Mouse (Mus musculus) midbrain, embryonic 11.5 days (tissue): ENCODE results near the gene Nudt2. TPM values are rescaled to one million over a fixed set of nuclear protein-coding genes. Genes with fewer than 3 reads are reported as not detected.

Experiments used
- polyA plus RNA-seq: library from polyadenylated mRNA; unstranded; fragments of >200 nt; fragmentation: Nextera tagmentation; extraction: Ambion mirVana; gene quantifications from 2 replicates; pipeline ENCODE4 v1.2.1, GENCODE M21; 2014

Gene Nudt2
- polyA plus RNA-seq, 1 experiment from 2014 or later, result 70.2 TPM

Other genes with a start within 250 kb of the Nudt2 start
- gene Ubap2, start 190.0 kb upstream of the Nudt2 start, polyA plus RNA-seq, result 60.5 and 67.0 TPM in 2 replicates
- gene Dcaf12, start 150.3 kb upstream of the Nudt2 start, polyA plus RNA-seq, result 49.2 and 51.4 TPM in 2 replicates
- gene Ubap1, start 116.2 kb upstream of the Nudt2 start, polyA plus RNA-seq, result 98.0 and 99.5 TPM in 2 replicates
- gene Kif24, start 264 bp upstream of the Nudt2 start, polyA plus RNA-seq, result 9.6 and 9.9 TPM in 2 replicates
- gene AI464131, start 37.9 kb downstream of the Nudt2 start, polyA plus RNA-seq, result 6.9 and 7.6 TPM in 2 replicates
- gene 1110017D15Rik, start 52.2 kb downstream of the Nudt2 start, polyA plus RNA-seq, result 3.6 and 4.6 TPM in 2 replicates
- gene Fam219a, start 104.4 kb downstream of the Nudt2 start, polyA plus RNA-seq, result 8.5 and 8.8 TPM in 2 replicates
- 1.7 and 1.9 TPM in 2 replicates for gene Dnaic1, start 104.6 kb downstream of the Nudt2 start, polyA plus RNA-seq
- 30.4 and 32.9 TPM in 2 replicates for gene Enho, start 175.2 kb downstream of the Nudt2 start, polyA plus RNA-seq
- 25.7 and 33.8 TPM in 2 replicates for gene Cntfr, start 231.9 kb downstream of the Nudt2 start, polyA plus RNA-seq
- gene Il11ra1, start 234.8 kb downstream of the Nudt2 start, polyA plus RNA-seq, result 55.2 and 57.9 TPM in 2 replicates
- 69.3 and 85.9 TPM in 2 replicates for gene Rpp25l, start 248.4 kb downstream of the Nudt2 start, polyA plus RNA-seq